Mouse (Mus musculus): ENCODE measurements around the gene Nlrc3. TPM values are rescaled to one million over a fixed set of nuclear protein-coding genes. Genes with fewer than 3 reads are reported as not detected.

The Nlrc3 gene
- polyA plus RNA-seq, 1 experiment from 2014 or later = 0.27 TPM

GRCm38 (mm10) chr16:3928582-3928981 is 47.9 kb downstream of the Nlrc3 start:
- Histone ChIP-seq H3K36me3 (ENCODE audit: control insufficient read depth, insufficient read depth, low read length) (peaks cover 13% of the 10 kb centered on the region), H3K4me2 (replicated peaks; ENCODE audit: low read depth) (no peak overlapping the region), H3K27ac (replicated peaks) (no peak overlapping the region), H3K4me1 (replicated peaks; ENCODE audit: control insufficient read depth, insufficient read depth) (no peaks in the 10 kb centered on the region), H3K9ac (ENCODE audit: low read length) (no peak overlapping the region), H3K27me3 (ENCODE audit: control insufficient read depth, insufficient read depth, low read length) (no peaks in the 10 kb centered on the region), H3K4me3 (ENCODE audit: low read depth, low read length) (no peak overlapping the region), H3K9me3 (ENCODE audit: control insufficient read depth, low read length) (no peaks in the 10 kb centered on the region)
- TF ChIP-seq EP300 (optimal IDR thresholded peaks at IDR 0.05) = no peak
- no peak for TF ChIP-seq CTCF (IDR thresholded peaks at IDR 0.05; ENCODE audit: low read depth)
- ATAC-seq (ENCODE audit: low FRiP score, low TSS enrichment) (no peak), DNase-seq (ENCODE audit: low spot score) (no peak)
- WGBS = 33% methylated on average over 1 of the region's 1 CpGs

GRCm38 (mm10) chr16:3923966-3924365 is 52.5 kb downstream of the Nlrc3 start:
- no peak overlapping the region for H3K4me3 ChIP-seq (ENCODE audit: low read depth, low read length)
- ATAC-seq (ENCODE audit: low FRiP score, low TSS enrichment) (no peak), DNase-seq (ENCODE audit: low spot score) (no peak)
- H3K27me3 ChIP-seq (ENCODE audit: control insufficient read depth, insufficient read depth, low read length) = no peaks in the 10 kb centered on the region
- H3K4me1 ChIP-seq (replicated peaks; ENCODE audit: control insufficient read depth, insufficient read depth) = no peaks in the 10 kb centered on the region
- H3K9ac ChIP-seq (ENCODE audit: low read length) = no peak overlapping the region
- peaks cover 17% of the 10 kb centered on the region for H3K36me3 ChIP-seq (ENCODE audit: control insufficient read depth, insufficient read depth, low read length)
- H3K4me2 ChIP-seq (replicated peaks; ENCODE audit: low read depth) = no peak overlapping the region
- no peaks in the 10 kb centered on the region for H3K9me3 ChIP-seq (ENCODE audit: control insufficient read depth, low read length)
- H3K27ac ChIP-seq (replicated peaks) = no peak overlapping the region
- WGBS = 82% methylated on average over 4 of the region's 4 CpGs
- TF ChIP-seq CTCF (IDR thresholded peaks at IDR 0.05; ENCODE audit: low read depth) = no peak
- no peak for TF ChIP-seq EP300 (optimal IDR thresholded peaks at IDR 0.05)

- WGBS = 86% methylated on average over 3 of the region's 3 CpGs
- Histone ChIP-seq H3K9ac (ENCODE audit: low read length) (no peak overlapping the region), H3K27me3 (ENCODE audit: control insufficient read depth, insufficient read depth, low read length) (no peaks in the 10 kb centered on the region), H3K4me2 (replicated peaks; ENCODE audit: low read depth) (no peak overlapping the region), H3K36me3 (ENCODE audit: control insufficient read depth, insufficient read depth, low read length) (peaks cover 17% of the 10 kb centered on the region), H3K9me3 (ENCODE audit: control insufficient read depth, low read length) (no peaks in the 10 kb centered on the region), H3K27ac (replicated peaks) (no peak overlapping the region), H3K4me1 (replicated peaks; ENCODE audit: control insufficient read depth, insufficient read depth) (no peaks in the 10 kb centered on the region), H3K4me3 (ENCODE audit: low read depth, low read length) (no peak overlapping the region)
- TF ChIP-seq EP300 (optimal IDR thresholded peaks at IDR 0.05) (no peak), CTCF (IDR thresholded peaks at IDR 0.05; ENCODE audit: low read depth) (no peak)
- no peak for ATAC-seq (ENCODE audit: low FRiP score, low TSS enrichment)
- no peak for DNase-seq (ENCODE audit: low spot score)
Measured at GRCm38 (mm10) chr16:3923515-3923914, 52.9 kb downstream of the Nlrc3 start.

GRCm38 (mm10) chr16:3920756-3921155 is 55.7 kb downstream of the Nlrc3 start:
- Histone ChIP-seq H3K4me1 (replicated peaks; ENCODE audit: control insufficient read depth, insufficient read depth) (no peaks in the 10 kb centered on the region), H3K4me2 (replicated peaks; ENCODE audit: low read depth) (no peak overlapping the region), H3K27ac (replicated peaks) (no peak overlapping the region), H3K36me3 (ENCODE audit: control insufficient read depth, insufficient read depth, low read length) (peaks cover 20% of the 10 kb centered on the region), H3K9ac (ENCODE audit: low read length) (no peak overlapping the region), H3K4me3 (ENCODE audit: low read depth, low read length) (no peak overlapping the region), H3K27me3 (ENCODE audit: control insufficient read depth, insufficient read depth, low read length) (no peaks in the 10 kb centered on the region), H3K9me3 (ENCODE audit: control insufficient read depth, low read length) (no peaks in the 10 kb centered on the region)
- 89% methylated on average over 2 of the region's 2 CpGs for whole genome bisulfite sequencing
- ATAC-seq (ENCODE audit: low FRiP score, low TSS enrichment) (no peak), DNase-seq (ENCODE audit: low spot score) (no peak)
- TF ChIP-seq EP300 (optimal IDR thresholded peaks at IDR 0.05) (no peak), CTCF (IDR thresholded peaks at IDR 0.05; ENCODE audit: low read depth) (no peak)

GRCm38 (mm10) chr16:3909118-3909517 is 67.3 kb downstream of the Nlrc3 start:
- 5% methylated on average over 20 of the region's 20 CpGs for WGBS
- Histone ChIP-seq H3K27ac (replicated peaks) (peak overlapping the region; percentile 80), H3K9ac (ENCODE audit: low read length) (peak overlapping the region; percentile 79), H3K4me3 (ENCODE audit: low read depth, low read length) (peak overlapping the region; percentile 61), H3K36me3 (ENCODE audit: control insufficient read depth, insufficient read depth, low read length) (peaks cover 8% of the 10 kb centered on the region; the same call in 1 of the 2 replicates), H3K4me1 (replicated peaks; ENCODE audit: control insufficient read depth, insufficient read depth) (0 out of 2 replicates have a peak, but pooled peaks cover 2% of the 10 kb centered on the region), H3K27me3 (ENCODE audit: control insufficient read depth, insufficient read depth, low read length) (no peaks in the 10 kb centered on the region), H3K9me3 (ENCODE audit: control insufficient read depth, low read length) (no peaks in the 10 kb centered on the region), H3K4me2 (replicated peaks; ENCODE audit: low read depth) (peak overlapping the region; percentile 80)
- TF ChIP-seq EP300 (optimal IDR thresholded peaks at IDR 0.05) (no peak), CTCF (IDR thresholded peaks at IDR 0.05; ENCODE audit: low read depth) (no peak)
- DNase-seq (ENCODE audit: low spot score) = no peak
- ATAC-seq (ENCODE audit: low FRiP score, low TSS enrichment) = no peak

GRCm38 (mm10) chr16:3908537-3909111 is 67.8 kb downstream of the Nlrc3 start, which contains the start of the genes 1700037C18Rik and Cluap1:
Gene 1700037C18Rik, minus strand, starts transcription at chr16:3908689.
Gene Cluap1, plus strand, starts transcription at chr16:3908801.
- peak within 1 kb of the TSS; percentile 80 for H3K4me2 ChIP-seq (replicated peaks; ENCODE audit: low read depth)
- H3K27me3 ChIP-seq (ENCODE audit: control insufficient read depth, insufficient read depth, low read length) = no peaks in the 10 kb centered on the region
- peaks cover 11% of the 10 kb centered on the region; the same call in 1 of the 2 replicates for H3K36me3 ChIP-seq (ENCODE audit: control insufficient read depth, insufficient read depth, low read length)
- peak within 1 kb of the TSS; percentile 61 for H3K4me3 ChIP-seq (ENCODE audit: low read depth, low read length)
- 0 out of 2 replicates have a peak, but pooled peaks cover 2% of the 10 kb centered on the region for H3K4me1 ChIP-seq (replicated peaks; ENCODE audit: control insufficient read depth, insufficient read depth)
- peak within 1 kb of the TSS; percentile 80 for H3K27ac ChIP-seq (replicated peaks)
- TF ChIP-seq EP300 (optimal IDR thresholded peaks at IDR 0.05) (no peak), CTCF (IDR thresholded peaks at IDR 0.05; ENCODE audit: low read depth) (peak; percentile 90)
- ATAC-seq (ENCODE audit: low FRiP score, low TSS enrichment) (peak; percentile 98), DNase-seq (ENCODE audit: low spot score) (peak; percentile 93)
- no peaks in the 10 kb centered on the region for H3K9me3 ChIP-seq (ENCODE audit: control insufficient read depth, low read length)
- under 1% methylated on average over 33 of the region's 33 CpGs for WGBS
- peak within 1 kb of the TSS; percentile 79 for H3K9ac ChIP-seq (ENCODE audit: low read length)

All from stomach, postnatal 0 days (tissue).